Mouse (Mus musculus) retina, adult 2 months (tissue): ENCODE data around the gene Mipep.

ENCODE experiments used
- DNase-seq: peaks from one replicate; pipeline ENCODE4 v3.0.0-alpha.2; 2012; ENCODE audit warnings: low read depth, low spot score

Gene Mipep

DNA sequence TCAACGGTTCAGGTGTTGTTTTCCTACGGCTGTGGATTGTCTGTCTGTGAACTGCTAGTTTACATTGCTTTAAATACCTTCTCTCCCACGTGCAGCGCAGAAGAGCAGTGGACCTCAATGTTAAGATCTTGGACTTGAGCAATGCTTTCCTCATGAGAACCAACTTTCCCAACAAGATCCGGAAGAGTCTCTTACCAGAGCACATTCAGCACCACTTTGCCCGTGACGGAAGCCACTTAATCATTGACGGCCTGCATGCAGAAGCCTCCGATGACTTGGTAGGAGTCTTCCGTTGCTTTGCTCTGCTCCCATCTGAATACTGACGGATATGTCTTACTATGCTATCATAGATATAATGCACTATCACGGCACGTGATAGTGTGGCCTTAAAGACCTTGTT lies 17.7 kb downstream of the Mipep start:
- no peak for DNase-seq

DNA sequence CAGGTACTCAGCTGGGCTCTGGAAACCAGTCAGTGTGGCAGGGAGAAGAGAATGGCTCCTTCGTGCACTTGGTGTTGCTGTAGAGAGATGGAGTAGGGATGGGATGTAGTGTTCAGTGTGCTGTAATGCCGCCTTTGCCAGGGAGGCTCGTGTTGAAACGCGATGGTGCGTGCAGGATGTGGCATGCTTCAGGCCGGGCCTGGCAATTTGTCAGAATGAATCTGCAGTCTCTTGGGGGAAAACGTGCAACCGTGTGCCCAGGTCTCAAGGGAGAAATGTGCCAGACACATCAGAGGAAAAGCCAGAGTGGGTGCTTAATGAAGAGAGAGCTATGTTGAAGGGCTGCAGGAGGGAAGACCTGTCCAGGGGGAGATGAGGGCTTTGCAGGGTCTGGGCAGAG lies 20.6 kb downstream of the Mipep start:
- no peak for DNase-seq

DNA sequence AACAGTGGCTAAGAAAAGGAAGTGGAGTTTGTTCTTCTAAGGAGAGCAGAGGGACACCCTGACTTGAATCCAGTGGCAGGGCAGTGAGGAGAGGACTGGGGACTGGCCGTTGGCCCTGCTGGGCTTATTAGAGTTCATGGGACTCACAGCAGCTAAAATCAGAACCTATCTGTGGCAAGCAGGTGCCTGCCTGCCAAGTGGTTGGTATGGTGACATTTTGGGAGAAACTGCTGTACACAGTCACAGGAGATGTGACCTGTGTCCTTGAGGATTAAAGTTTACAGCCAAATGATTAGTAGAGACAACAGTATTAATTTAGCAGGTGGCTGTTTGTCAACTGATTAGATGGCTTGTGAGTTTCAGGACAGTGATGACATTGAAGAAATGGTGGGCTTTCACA lies 21.5 kb downstream of the Mipep start:
- no peak for DNase-seq

DNA sequence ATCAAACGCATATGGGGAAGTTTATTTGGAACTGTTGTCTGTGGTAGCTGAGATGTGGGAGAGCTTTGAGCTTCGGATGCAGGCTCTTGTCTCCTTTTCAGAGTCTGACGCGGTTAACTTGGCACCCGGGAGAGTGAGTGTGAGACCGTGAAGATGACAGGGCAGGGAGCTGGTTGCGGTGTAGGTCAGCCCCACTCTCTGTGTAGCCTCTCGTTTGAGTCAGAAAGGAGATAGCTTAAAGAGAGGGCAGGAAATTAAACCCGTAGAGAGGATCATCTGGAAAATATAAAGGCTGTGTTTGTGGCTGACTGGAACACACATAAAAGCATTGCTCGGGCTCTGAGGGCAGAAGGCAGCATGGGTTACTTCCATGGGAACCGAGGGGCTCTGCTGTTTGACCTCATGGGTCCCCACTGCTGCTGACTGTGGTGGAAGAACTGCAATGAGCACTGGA lies 22.5 kb downstream of the Mipep start:
- DNase-seq, result no peak

DNA sequence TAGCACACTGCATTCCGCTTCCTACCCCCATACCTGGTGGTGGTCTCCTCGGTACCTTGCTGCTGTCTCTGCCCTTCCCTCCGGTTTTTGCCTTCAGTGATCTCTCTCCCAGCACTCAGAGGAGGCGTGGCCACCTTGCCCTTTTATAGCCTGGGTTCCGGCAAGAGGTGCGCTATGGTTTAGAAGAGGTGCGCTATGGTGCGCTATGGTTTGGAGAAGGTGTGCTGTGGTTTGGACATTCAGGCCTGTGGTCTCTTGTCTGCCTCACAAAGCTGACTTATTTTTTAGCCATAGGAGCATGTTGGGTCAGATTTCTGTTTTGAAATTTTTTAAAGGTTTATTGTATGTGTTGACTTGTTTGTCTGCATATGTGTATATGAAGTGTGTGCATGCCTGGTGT lies 25.5 kb downstream of the Mipep start:
- DNase-seq, result no peak

DNA sequence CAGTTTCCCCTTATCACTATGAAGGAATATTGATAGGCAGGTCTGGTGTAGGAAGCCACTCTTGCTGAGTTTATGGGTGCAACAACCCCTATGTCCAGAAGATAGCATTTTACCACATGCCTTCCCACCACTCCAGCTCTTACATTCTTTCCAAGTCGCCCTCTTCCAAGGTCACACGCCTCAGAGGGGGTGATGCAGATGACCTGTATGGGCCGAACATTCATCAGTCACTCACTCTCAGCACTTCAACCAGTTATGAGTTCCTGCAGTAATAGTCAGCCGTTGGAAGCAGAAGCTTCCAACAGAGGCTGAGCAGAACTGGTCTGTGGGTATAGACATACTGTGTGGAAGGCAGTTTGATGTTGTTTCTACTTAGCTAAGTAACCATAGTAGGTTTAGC lies 27.2 kb downstream of the Mipep start:
- DNase-seq, result no peak

DNA sequence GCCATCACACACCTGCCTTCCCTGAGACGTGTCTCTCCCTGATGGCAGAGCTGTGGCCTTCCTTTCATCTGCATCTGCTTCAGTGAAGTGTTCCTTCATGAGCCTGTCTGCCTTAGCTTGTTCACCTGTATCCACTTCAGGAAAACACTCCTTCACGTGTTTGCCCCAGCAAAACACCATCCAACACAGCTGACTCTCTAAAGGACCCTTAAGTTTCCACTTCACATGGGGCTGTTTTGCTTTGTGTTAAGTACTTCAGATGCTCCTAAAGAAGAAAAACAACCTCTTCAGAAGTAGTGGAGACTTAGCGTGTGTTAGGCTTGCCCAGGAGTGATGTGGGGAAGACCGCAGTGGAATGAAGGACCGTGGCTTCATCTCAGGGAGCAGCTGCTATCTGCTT lies 30.7 kb downstream of the Mipep start:
- no peak for DNase-seq

DNA sequence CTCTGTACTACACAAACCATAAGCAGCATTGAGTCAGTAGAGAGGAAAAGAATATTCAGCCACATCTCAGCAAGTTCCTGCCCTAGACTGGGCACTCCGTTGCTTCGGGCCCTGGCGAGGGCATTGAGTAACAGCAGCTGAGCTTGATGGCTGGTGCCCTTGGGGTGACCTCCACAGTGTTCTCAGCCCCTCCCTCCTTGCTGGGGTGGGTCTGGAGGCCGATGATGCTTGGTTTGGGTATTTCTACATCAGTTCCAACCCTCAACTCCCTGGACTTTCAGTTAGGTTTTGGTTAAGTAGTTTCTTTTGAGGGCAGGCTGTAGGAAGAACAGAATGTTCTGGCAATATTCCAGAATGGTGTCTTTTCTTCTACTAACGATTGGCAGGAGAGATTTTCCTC lies 33.7 kb downstream of the Mipep start:
- no peak for DNase-seq

DNA sequence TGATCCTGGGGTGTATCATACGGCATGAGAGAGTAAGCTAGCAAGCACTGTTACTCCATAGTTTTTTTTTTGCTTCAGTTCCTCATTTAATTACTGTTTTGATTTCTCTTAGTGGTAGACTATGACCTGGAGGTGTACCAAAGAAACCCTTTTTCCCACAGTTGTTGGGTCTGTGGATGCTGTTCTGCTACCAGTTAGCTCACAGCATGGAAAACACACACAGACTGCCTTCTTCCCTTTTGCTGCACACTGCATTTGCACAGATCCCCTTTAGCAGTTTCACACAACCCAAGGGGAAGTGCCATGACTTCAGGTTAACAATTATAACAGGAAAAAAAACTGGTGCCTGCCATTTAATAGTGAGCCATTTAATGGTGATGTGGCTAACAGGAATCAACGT lies 45.7 kb downstream of the Mipep start:
- DNase-seq, result no peak

DNA sequence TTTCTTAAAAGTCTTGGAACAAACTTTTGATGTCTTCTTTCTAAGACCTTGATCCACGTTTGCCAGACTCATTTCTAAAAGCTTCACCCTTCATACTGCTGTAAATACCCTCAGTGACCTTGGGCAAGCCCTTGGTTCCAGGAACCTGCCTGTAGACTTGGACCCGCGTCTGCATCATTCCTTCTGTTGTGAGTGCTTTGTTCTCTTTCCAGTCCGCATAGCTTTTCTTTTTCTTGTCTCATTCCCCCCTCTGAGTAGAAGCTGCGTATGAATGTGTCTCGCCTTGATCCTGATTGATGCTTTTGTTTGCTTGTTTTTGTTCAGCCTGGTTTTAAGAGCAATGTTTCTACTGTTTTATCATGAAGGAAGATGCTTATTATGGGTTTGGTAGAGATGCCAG lies 52.3 kb downstream of the Mipep start:
- no peak for DNase-seq

DNA sequence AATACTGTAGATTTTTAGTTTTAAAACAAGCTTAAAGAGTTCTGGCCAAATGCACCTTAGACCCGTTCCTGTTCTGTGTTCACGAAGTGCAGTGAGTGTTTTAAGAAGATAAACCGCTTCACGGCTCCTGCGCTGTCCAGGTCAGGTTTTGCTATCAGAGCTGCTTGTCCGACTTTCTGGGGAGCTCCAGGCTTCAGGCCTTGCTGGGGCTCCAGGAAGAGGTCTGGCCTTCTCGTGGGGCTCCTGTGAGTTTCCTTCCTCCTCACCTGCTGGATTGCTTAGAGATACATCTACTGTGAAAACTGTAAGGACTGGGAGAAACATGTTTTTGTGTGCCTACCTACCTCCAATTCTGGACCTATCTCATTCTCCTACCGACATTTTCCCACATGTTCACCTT lies 55.3 kb downstream of the Mipep start:
- DNase-seq, result no peak

DNA sequence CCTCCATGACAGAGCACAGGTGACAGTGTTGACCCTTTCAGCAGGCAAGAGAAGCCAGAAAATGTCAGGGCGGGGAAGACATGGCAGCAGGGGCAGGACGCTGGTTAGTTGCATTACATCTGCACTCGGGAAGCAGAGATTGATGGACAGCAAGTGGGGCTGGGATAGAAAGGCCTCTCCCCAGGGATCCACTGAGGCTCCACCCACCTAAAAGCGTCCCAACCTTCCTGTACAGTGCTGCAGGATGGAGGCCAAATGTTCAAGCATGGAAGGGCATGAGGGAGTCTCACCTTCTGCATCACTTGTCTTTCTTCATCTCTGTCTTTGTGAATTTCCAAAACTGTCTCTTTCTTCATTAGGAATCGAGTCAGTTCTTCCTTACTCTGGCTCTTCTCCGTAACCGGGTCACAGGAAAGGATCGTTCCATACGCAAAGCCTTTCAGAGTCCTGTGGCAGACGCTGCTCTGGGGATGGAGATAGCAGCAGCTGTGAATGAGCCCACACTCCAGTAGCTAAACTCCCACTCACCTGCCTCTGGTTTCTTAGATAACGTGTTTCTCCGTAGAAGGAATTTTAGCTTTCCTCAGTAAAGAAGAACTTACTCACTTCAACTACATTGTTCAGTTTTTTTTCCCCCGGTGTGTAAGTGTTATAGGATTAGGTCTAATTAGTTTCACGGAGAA lies 57.7 kb downstream of the Mipep start:
- no peak for DNase-seq

DNA sequence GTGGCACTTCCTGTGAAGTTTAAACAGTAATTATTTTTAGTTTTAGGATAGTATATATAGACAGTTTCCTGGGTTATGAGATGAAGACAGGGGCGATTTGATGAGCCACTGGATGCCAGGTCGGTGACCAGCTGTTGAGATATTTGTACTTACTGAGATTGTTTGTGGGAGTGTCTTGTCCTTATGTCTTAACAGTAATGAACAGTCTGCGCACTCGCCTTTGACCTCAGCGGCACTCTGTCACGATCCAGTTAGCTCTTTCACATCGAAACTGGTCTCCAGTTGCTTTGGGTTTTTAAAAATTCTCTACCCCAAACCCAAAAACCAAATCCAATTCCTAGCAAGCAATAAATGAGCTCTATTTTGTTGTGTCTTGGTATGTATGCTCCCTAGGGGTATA lies 59.2 kb downstream of the Mipep start:
- DNase-seq, result no peak

DNA sequence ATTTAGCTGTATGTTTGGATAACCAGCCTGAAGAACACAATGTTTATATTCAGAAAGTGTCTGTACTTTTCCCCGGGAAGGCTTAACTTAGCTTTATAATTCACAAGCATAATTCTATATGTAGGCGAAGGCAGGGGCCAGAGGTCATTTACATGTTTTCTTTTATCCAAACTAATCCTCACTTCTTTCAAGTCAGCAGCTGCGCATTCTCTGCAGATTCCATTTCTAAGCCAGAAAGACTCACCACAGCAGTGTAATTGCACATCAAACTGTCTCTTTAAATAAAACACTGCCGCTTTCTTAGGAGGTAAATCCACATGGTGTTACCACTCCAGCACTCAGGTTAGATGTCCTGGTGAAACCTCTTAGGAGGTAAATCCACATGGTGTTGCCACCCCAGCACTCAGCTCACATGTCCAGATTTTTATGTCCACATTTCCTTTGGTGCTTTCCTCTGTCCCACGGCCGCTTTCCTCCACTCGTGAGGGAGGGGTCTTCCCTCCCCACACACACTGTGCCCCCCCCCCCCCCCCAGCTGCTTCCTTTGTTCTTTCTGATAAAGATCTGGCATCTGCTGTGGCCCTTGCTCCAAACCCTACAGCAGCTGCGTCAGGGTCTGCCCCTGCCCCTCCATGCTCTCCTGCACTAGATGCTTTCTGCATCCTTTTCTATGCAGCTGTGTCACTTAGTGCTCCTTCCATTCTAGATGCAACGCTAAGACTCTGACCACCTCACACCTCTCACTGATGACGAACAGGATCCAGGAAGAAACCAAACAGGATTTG lies 61.1 kb downstream of the Mipep start:
- DNase-seq, result no peak

DNA sequence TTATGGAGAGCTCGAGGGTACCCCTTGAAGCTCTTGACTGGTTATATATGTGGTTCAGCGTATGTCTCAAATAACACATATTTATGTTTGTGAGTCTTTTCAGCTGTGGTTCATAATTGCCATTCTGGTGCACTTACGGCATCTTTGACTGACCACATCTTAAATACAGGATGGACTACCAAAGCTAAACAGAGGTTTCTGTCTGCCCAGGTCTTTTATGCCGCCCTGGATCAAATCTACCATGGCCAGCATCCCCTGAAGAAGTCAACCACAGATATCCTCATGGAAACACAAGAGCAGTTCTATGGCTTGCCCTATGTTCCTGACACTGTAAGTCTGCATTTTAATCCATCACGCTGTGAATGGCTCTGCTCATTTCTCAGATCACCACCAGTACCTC lies 61.8 kb downstream of the Mipep start:
- no peak for DNase-seq

DNA sequence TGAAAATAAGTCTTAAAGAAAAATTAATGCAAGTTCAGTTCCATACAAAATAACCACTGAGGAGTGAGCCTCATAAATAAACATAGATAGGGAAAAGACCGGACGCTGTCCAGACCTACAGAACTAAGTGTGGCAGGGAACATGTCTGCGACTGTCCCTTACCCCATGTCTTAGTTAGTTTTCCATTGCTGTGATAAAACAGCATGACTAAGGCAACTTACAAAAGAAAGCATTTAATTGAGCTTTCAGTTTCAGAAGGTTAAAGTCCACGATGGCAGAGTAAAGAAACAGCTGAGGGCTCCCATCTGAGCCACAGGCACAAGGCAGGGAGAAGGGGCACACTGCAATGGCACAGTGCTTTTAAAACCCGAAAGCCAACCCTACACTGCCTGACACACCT lies 63.8 kb downstream of the Mipep start:
- no peak for DNase-seq

DNA sequence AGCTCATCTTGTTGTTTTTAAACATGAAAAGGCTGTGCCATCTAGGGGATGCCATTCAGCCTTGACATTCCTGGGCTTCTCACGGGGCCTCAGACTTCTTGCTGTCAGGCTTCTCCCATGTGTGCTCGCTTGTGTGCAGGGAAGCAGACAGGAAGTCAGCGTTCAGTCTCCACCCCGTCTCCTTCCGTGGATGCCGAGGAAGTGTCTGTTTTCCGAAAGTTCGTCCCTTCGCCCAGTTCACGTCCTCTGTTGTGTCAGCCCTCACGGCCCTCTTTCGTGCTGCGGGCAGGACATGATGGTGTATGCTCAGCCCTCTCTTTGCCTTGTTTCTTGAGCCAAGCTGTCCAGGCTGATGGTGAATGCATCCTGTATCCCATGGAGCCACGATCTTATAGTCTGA lies 65.7 kb downstream of the Mipep start:
- DNase-seq, result no peak

DNA sequence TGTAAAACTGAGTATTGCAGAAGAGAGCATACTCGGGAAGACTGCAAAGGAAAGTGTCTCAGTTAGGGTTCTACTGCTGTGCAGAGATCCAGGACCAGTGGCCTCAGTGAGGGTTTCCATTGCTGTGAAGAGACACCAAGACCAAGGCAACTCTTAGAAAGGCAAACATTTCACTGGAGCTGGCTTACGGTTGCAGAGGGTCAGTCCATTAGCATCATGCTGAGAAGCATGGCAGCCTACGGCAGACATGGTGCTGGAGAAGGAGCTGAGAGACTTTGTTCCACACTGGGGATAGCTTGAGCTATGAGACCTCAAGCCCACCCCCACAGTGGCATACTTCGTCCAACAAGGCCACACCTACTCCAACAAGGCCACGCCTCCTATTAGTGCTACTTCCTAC lies 67.3 kb downstream of the Mipep start:
- DNase-seq, result no peak

DNA sequence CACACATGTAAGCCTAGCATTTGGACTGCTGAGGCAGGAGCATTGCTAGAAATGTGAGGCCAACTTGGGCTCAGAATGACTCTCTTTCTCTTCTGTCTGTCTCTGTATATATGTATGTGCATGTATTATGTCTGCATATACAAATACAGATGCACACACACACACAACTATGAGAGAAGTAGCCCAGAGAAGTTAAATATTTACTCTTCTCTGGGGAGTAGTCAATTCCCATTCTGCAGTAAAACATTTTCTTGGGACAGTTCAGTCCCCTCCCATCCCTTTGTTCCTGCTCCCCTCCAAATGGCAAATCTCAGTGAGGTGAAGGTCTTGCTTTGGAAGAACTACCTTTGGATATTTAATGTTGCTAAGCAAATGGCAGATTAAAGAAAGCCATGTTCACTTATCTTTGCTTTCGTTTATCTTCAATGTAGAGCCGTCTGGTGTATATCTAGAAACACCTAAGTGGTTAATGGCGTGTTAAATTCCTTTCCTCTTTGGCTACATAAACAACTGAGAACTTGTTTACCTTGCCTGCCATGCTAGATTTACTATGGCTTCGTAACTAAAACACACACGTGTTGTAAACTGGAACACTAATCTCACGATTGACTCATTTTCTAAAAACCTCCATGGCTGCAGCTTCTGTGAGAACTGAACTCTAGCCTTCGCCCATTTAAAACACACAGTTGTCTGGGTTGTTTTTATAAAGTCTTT lies 72.0 kb downstream of the Mipep start:
- DNase-seq, result no peak

DNA sequence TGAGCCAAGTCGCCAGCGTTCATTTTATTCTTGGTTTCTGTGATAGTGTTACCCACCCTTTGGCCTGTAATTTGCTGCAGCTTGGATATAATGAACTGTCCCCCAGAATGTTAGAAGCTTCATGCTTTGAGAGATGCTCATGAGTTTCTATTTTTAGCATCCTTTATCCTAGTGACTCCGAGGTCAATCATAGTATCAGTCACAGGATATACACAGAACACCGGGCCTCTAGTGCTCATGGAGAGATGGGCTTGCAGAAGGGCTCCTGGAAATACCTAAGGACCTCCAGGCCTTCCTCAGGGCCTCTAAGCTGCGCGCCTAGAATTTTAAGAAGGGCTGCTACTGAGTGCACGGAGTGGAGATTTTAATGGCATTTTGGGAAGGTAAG lies 72.5 kb downstream of the Mipep start:
- no peak for DNase-seq

DNA sequence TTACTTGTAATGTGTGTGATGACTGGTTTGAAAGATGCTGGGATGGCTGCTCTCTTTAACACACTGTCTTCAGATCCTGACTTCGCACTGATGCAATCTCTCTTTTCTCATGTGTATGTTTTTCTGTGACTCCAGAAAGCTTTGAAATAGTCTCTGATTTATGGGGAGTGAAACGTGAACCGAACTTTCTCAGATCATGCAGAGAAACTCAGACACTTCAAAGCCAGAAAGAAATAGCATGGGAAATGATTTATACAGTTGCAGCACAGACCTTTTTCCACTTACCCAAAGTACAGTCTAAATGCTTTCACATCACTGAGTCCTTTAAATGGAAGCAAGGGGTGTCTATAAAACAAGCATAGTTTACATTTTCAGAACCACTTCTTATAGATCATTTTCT lies 79.0 kb downstream of the Mipep start:
- no peak for DNase-seq

DNA sequence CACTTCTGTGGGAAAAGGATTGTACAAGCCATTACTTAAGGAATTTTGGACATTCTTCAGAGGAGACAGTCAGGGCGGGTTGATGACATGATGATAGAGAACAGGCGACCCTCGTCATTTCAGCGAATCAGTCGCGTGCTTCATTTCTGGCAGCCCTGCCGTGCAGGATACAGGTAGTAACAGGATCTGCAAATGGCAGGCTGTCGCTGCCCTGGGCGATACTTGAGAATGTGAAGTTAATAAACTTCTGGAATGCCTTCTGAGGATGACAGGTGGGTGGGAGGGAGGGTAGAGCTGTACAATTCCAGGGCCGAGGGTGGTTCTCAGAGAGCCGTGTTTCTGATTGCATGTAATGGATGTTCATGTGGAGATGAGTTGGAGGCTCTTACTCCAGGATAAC lies 82.0 kb downstream of the Mipep start:
- DNase-seq, result no peak

DNA sequence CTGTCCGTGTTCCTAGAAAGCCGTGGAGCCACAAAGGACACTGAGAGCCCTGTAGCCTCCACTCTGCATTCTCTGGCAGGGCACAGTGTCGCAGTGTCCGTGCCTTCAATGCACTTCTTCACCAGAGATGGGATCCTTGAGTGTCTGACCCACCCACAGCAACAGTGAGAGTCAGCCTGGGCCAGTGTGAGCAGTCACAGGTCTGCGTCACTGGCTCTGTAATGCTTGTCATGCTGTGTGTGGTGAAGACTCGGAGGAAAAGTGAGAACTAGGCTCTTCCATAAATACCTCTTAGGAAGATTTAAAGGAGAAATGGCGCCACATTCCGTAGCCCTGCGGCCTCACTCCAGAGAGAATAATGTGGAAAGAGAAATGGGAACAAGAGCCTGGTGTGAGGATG lies 84.0 kb downstream of the Mipep start:
- DNase-seq, result no peak
